Mouse (Mus musculus): ENCODE data around the gene Abhd6.

DNA sequence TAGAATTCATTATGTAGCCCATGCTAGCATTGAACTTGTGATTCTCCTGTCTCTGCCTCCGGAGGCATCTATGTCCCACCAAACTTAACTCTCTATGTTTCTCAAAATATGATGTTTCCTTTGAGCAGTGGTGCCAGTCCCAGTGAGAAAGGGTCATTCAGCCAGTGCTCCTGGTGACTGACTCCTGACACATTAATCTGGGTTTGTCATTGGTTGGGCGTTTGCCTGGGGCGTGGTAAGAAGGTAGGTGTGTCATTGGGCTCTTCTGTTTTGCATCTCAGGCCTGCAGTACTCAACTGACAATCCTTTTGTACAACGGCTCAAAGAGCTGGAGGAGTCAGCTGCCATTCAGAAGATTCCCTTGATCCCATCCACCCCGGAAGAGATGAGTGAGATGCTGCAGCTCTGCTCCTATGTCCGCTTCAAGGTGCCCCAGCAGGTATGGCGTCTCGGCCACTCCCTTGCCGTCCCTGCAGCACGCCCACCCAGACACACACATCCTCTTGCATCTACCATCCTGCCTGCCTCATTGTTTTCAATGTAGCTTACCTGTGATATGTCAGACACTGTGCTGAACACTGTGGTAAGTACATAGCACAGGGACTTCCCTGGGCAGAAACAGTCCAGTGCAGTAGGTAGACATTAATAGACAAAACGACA lies 42.6 kb downstream of the Abhd6 start:
- TF ChIP-seq CTCF (IDR thresholded peaks at IDR 0.05 in 2 of 3, conservative IDR thresholded peaks at IDR 0.05 in 1 of 3; ENCODE audit: control insufficient read depth in 1 of 3, insufficient read depth in 1 of 3, low read depth in 2 of 3, low read length in 3 of 3, poor library complexity in 1 of 3, severe bottlenecking in 1 of 3) (no peak), MAX (IDR thresholded peaks at IDR 0.05; ENCODE audit: low read length) (no peak), SIN3A (IDR thresholded peaks at IDR 0.05; ENCODE audit: low read length) (no peak), POLR2A (IDR thresholded peaks at IDR 0.05; ENCODE audit: control insufficient read depth in 1 of 2, insufficient read depth in 1 of 2, low read depth in 1 of 2, low read length in 2 of 2, poor library complexity in 1 of 2) (no peak)
